Mouse (Mus musculus): ENCODE results near the gene Pmp22. TPM values are rescaled to one million over a fixed set of nuclear protein-coding genes. Genes with fewer than 3 reads are reported as not detected.

Gene Pmp22
- total and polyA plus RNA-seq, 3 experiments: not detected

Other genes starting within 250 kb of the Pmp22 start
- gene Tvp23b, start 249.5 kb upstream of the Pmp22 start, total RNA-seq (2012; rRNA removed): 32.1 and 40.0 TPM in 2 replicates
- gene Tvp23b, start 249.5 kb upstream of the Pmp22 start, polyA plus RNA-seq (2012; ENCODE audit: insufficient read depth in 1 of 2, insufficient read length in 2 of 2, low read depth in 1 of 2, low replicate concordance in 2 of 2, missing spikeins in 1 of 2): 10 to 100 TPM in 1 of 2 experiments, not detected in 1; 24.3 TPM
- gene Cdrt4, start 177.8 kb upstream of the Pmp22 start, total RNA-seq (2012; rRNA removed): not detected in 2 replicates
- gene Cdrt4, start 177.8 kb upstream of the Pmp22 start, polyA plus RNA-seq (2012; ENCODE audit: insufficient read depth in 1 of 2, insufficient read length in 2 of 2, low read depth in 1 of 2, low replicate concordance in 2 of 2, missing spikeins in 1 of 2): not detected
- gene Tekt3, start 67.3 kb upstream of the Pmp22 start, total RNA-seq (2012; rRNA removed): not detected in 2 replicates
- gene Tekt3, start 67.3 kb upstream of the Pmp22 start, polyA plus RNA-seq (2012; ENCODE audit: insufficient read depth in 1 of 2, insufficient read length in 2 of 2, low read depth in 1 of 2, low replicate concordance in 2 of 2, missing spikeins in 1 of 2): not detected